Mouse (Mus musculus) ovary, adult 2 months (tissue): ENCODE results near the gene Aspm. TPM values are rescaled to one million over a fixed set of nuclear protein-coding genes. Genes with fewer than 3 reads are reported as not detected.

Experiments
- polyA plus RNA-seq: library from polyadenylated mRNA; depleted of rRNA; stranded (reverse); fragments of >200 nt; gene quantifications from 2 replicates; pipeline ENCODE4 v1.2.3, GENCODE M21; 2012; rRNA removed

Aspm gene
- 1.5 and 1.9 TPM in 2 replicates for polyA plus RNA-seq

GRCm38 (mm10) chr1:139454340-139455225, at the start of gene Aspm:
TSS of gene Aspm (plus strand) at chr1:139454772.

GRCm38 (mm10) chr1:139421875-139422791, 32.4 kb upstream of the Aspm start, which contains the start of gene Zbtb41:
TSS of gene Zbtb41 (plus strand) at chr1:139422288.

GRCm38 (mm10) chr1:139501258-139501752, 46.7 kb downstream of the Aspm start, which contains the start of gene F13b:
TSS of gene F13b (plus strand) at chr1:139501702.

Other genes with a start within 250 kb of the Aspm start
- gene Crb1, start 77.7 kb upstream of the Aspm start, polyA plus RNA-seq = 0.28 and 0.32 TPM in 2 replicates
- gene Zbtb41, start 32.5 kb upstream of the Aspm start, polyA plus RNA-seq = 2.8 and 5.2 TPM in 2 replicates
- gene F13b, start 46.9 kb downstream of the Aspm start, polyA plus RNA-seq = not detected in 2 replicates
- not detected in 2 replicates for gene Cfhr1, start 105.5 kb downstream of the Aspm start, polyA plus RNA-seq